Mouse (Mus musculus) thymus, adult 2 months (tissue): Measurements from ENCODE around the gene Svs1.

Experiments
- CTCF ChIP-seq: fragments of 200-500 bp; IDR thresholded peaks from 2 replicates; pipeline ENCODE4 v1.5.1; 2012; ENCODE audit warnings: mild to moderate bottlenecking, control low read depth, low read length, moderate library complexity, borderline replicate concordance; ENCODE audit not compliant: control insufficient read depth, poor library complexity, insufficient read depth; ENCODE audit errors: extremely low read depth
- POLR2A ChIP-seq: fragments of 200-500 bp; IDR thresholded peaks from 2 replicates; pipeline ENCODE4 v1.6.1; 2012; ENCODE audit warnings: mild to moderate bottlenecking, low read length, control low read depth, moderate library complexity; ENCODE audit not compliant: control insufficient read depth, poor library complexity, insufficient read depth; ENCODE audit errors: extremely low read depth

DNA sequence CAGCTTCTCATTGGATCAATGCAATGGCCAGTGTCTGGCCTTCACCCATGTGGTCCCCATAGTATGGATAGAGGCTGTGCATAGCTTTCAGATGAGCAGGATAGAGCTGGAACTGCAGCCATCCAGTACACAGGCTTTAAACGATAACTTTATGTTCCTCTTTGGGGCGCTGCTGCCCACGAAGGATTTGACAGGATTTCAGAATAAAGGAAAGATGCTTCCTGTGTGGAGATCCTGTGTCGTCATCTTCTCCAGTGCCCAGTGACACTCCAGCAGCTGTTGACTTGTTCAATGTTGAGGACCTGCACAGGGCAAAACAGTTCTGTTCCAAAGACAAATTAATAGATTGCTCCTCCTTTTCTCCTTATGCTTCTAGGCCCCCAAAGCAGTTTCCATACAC, 29.9 kb upstream of the Svs1 start:
- TF ChIP-seq POLR2A (no peak), CTCF (no peak)
